Mouse (Mus musculus): ENCODE results near the gene Dnajb12.

DNA sequence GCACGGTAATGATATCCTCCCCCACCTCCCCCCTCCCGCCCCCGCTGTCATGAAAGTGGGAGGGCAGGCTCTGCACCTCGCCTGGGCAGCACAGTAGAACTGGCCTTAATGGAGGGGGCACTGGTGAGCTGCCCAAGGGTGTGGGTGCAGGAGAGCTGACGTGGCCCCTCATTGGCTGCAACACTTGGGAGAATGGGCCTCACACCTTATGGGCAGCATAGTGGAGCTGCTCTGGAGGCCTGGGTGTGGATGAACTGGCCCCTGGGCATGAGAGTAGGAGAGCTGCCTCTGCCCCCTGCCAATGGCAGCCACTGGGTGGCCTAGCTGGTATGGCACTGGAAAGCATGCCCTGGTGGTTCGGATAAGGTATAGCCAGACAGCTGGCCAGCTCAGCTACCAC lies 9.3 kb upstream of the Dnajb12 start:
- TF ChIP-seq POLR2A (IDR thresholded peaks at IDR 0.05; ENCODE audit: low read depth, low read length) (no peak), CTCF (IDR thresholded peaks at IDR 0.05; ENCODE audit: borderline replicate concordance, insufficient read depth, low read length) (no peak)
